Mouse (Mus musculus): Measurements from ENCODE around the gene Hist1h2ae.
"Not testable (repeated sequence)": the region's sequence is repeated elsewhere in the genome, so short reads cannot be mapped to it uniquely, and the experiment has no call there.

Gene Hist1h2ae

GRCm38 (mm10) chr13:23555839-23556416 is 15.1 kb downstream of the Hist1h2ae start:
- POLR2A ChIA-PET: interaction anchor here (0.5 to 11.8 kb wide), 142 partner anchors 8 to 1835 kb away, joined by 3 to 692 read pairs (median 6); partner anchors contain the start of genes Hist1h1a (in 4 of the 4), Hist1h1e (in 4 of the 4), Hist1h2ae (in 4 of the 4) and Hist1h2bg (in 4 of the 4)
- CTCF ChIA-PET: interaction anchor here in 1 of 4 experiments (1.0 to 2.6 kb wide), 2 partner anchors 42 to 131 kb away, joined by 5 to 10 read pairs; partner anchors contain the start of gene Abt1

DNA sequence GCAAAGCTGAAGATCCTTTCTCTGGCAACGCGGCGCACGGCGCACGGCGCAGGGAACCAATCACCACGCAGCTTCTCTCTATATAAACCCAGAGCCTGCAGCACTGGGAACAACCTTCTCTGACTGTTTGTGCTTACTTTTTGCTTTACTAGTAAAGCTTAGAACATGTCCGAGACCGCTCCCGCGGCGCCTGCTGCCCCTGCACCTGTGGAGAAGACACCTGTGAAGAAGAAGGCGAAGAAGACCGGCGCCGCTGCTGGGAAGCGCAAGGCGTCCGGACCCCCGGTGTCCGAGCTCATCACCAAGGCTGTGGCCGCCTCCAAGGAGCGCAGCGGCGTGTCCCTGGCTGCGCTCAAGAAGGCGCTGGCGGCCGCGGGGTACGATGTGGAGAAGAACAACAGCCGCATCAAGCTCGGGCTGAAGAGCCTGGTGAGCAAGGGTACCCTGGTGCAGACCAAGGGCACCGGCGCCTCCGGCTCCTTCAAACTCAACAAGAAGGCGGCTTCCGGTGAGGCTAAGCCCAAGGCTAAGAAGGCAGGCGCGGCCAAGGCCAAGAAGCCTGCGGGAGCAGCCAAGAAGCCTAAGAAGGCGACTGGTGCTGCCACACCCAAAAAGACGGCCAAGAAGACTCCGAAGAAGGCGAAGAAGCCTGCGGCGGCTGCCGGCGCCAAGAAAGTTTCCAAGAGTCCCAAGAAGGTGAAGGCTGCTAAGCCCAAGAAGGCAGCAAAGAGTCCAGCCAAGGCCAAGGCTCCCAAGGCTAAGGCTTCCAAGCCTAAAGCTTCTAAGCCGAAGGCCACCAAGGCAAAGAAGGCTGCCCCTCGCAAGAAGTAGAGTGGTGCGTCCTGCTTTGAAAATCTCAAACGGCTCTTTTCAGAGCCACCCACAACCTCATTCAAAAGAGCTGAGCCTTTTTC is 15.8 kb downstream of the Hist1h2ae start:
- POLR2A ChIA-PET: interaction anchor here (0.6 to 11.8 kb wide), 179 partner anchors 9 to 1835 kb away, joined by 3 to 692 read pairs (median 5); partner anchors contain the start of genes Hist1h1a (in 4 of the 4), Hist1h1e (in 4 of the 4), Hist1h2ae (in 4 of the 4) and Hist1h2af (in 4 of the 4)

GRCm38 (mm10) chr13:23554393-23554792 is 16.6 kb downstream of the Hist1h2ae start:
- POLR2A ChIA-PET: interaction anchor here (0.6 to 11.8 kb wide), 117 partner anchors 8 to 1834 kb away, joined by 3 to 692 read pairs (median 10); partner anchors contain the start of genes Hist1h2ae (in 4 of the 4), Hist1h2af (in 4 of the 4), Hist1h2bg (in 4 of the 4) and Hist1h2bh (in 4 of the 4)

More for the DNA sequence above, 15.8 kb downstream of the Hist1h2ae start:
- CTCF ChIA-PET: interaction anchor here in 1 of 4 experiments (0.7 to 2.6 kb wide), 3 partner anchors 43 to 154 kb away, joined by 3 to 10 read pairs (median 5); partner anchors contain the start of gene Abt1

GRCm38 (mm10) chr13:23552962-23553361 is 18.1 kb downstream of the Hist1h2ae start, which contains the start of gene Hist1h1d:
Hist1h1d (plus strand) TSS chr13:23553262.
- ChIA-PET POLR2A (interaction anchor here in 3 of 4 experiments (1.0 to 11.8 kb wide), 21 partner anchors 11 to 1518 kb away, joined by 3 to 692 read pairs (median 88); partner anchors contain the start of genes Hist1h2ae (in 3 of the 3), Hist1h2bf (in 3 of the 3), Hist1h2bg (in 3 of the 3) and Hist1h2ad (in 2 of the 3)), CTCF (no interaction called here)

More at GRCm38 (mm10) chr13:23554393-23554792, 16.6 kb downstream of the Hist1h2ae start:
- CTCF ChIA-PET: interaction anchor here in 1 of 4 experiments (0.7 to 2.6 kb wide), 2 partner anchors 130 to 153 kb away, joined by 3 to 10 read pairs; partner anchors contain the start of gene Abt1

DNA sequence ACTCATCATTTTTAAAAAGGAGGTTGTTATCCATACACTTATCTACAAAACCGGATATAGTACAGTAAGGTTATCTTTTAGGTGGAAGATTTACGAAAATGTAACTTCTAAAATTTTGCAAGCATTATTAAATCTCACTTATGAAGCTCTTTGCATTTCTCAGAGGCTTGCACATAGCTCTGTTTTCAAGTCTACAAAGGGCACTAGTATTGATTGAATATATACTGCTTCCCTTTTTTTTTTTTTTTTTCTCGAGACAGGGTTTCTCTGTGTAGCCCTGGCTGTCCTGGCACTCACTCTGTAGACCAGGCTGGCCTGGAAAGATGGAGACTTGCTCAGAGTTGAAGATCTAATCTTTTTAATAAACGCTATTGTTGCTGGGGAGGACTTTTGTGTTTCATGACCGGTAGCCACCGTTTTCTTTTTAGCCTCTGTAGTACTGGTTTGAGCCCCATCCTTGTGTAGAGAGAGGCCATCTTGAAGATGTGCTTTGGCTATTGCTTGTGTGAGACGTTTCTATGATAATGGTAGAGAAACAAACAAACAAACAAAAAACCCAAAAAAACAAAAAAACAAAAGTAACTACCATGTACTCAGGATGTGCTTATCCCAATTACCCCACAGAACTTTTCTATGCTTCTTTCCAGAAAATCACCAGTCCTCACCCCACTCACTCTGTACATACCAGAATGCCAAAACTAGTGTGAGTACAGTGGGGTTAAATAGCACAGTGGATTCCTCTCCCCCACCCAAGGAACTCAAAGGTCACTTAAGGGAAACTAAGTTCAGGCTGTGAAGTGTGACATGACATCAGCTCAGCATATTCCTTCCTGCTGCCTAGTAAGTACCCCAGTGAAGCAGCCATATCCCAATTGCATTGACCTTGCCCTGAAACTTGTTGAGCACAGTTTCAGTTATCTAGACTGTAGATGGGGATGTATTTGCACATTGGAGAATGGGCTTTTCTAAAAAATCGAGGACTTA is 18.8 kb downstream of the Hist1h2ae start:
- ChIA-PET CTCF (interaction anchor here in 1 of 4 experiments (1.2 kb wide), 1 partner anchor 145 kb away, joined by 3 read pairs; no protein-coding TSS in a partner anchor), POLR2A (interaction anchor here (0.5 to 11.8 kb wide), 61 partner anchors 9 to 1515 kb away, joined by 3 to 692 read pairs (median 9); partner anchors contain the start of genes Hist1h2af (in 4 of the 4), Hist1h2bf (in 4 of the 4), Hist1h2ac (in 3 of the 4) and Hist1h2ad (in 3 of the 4))

DNA sequence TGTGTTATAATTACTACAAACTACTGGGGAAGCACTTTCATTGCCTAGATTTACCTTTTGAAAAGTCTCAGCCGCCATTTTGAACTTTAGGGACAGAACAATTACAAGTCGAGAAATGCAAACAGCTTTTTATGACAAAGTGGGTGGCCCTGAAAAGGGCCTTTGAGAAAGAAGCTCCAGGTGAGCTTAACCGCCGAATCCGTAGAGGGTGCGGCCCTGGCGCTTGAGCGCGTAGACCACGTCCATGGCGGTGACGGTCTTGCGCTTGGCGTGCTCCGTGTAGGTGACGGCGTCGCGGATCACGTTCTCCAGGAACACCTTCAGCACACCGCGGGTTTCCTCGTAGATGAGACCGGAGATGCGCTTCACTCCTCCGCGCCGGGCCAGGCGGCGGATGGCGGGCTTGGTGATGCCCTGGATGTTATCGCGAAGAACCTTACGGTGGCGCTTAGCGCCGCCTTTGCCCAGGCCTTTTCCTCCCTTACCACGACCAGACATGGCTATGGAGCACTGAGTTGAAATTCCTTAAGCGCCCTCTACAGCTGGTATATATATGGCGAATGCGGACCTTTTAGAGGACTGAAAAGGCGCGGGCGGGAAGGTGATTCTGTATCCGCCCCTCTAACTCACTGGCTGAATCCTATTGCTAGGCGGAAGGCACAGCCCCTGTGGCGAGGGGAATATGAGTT is 19.7 kb downstream of the Hist1h2ae start, which contains the start of gene Hist1h4f:
Gene Hist1h4f, minus strand, starts transcription at position 503 of the 689 bp plus-strand sequence.
- CTCF ChIA-PET: interaction anchor here in 1 of 4 experiments (1.2 kb wide), 1 partner anchor 146 kb away, joined by 3 read pairs; no protein-coding TSS in a partner anchor
- POLR2A ChIA-PET: interaction anchor here (0.5 to 11.8 kb wide), 86 partner anchors 9 to 1769 kb away, joined by 3 to 692 read pairs (median 6); partner anchors contain the start of genes Hist1h2af (in 4 of the 4), Hist1h3g (in 4 of the 4), Hist1h2ac (in 3 of the 4) and Hist1h2ad (in 3 of the 4)

DNA sequence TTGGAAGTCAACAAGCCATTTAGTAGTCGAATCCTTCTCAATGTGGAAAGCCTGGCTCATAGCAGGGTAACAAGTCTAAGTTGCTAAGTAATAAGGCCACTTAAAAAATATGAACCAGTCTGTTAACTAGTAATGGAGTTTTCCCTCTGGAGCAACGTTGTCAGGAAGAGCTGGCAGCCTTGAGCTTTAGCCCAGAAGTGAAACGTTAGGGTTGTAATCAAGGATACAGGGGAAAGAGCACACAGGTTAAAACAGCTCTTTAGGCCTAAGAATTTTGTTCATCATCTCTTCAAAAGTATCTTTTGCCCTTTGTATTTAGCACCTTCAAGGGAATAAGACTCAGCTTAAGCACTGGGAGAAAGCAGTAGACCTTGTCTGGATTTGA is 20.3 kb downstream of the Hist1h2ae start:
- POLR2A ChIA-PET: interaction anchor here (0.6 to 11.8 kb wide), 77 partner anchors 8 to 1508 kb away, joined by 3 to 692 read pairs (median 6); partner anchors contain the start of genes Hist1h2af (in 4 of the 4), Hist1h2ac (in 3 of the 4), Hist1h2ae (in 3 of the 4) and Hist1h2bc (in 3 of the 4)
- CTCF ChIA-PET: interaction anchor here in 2 of 4 experiments (0.6 to 1.2 kb wide), 2 partner anchors 53 to 146 kb away, joined by 3 read pairs; no protein-coding TSS in a partner anchor

DNA sequence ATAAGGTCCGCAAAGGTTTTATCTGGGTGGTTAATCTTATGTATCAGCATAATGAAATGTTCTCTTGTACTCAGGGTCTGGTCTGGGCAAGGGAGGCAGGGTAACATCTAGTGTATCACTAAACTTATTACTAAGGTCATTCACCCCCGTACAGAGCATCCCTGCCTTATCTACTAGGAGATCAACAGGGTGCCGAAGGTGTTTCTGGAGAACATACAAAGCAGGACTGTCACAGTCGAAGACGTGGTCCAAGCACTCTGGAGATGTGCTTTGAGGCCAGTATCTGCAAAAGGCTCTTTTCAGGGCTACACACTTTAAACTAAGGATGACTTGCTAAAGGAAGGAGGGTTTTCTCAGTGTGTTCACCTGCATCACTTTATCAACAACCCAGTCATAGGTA is 24.3 kb downstream of the Hist1h2ae start:
- CTCF ChIA-PET: interaction anchor here in 1 of 4 experiments (1.0 kb wide), 1 partner anchor 199 kb away, joined by 3 read pairs; no protein-coding TSS in a partner anchor
- POLR2A ChIA-PET: interaction anchor here in 3 of 4 experiments (0.5 to 24.7 kb wide), 24 partner anchors 7 to 193 kb away, joined by 3 to 692 read pairs (median 5); partner anchors contain the start of genes Hist1h2af (in 3 of the 3), Hist1h1d (in 2 of the 3), Hist1h4f (in 2 of the 3) and Hist1h4h (in 2 of the 3)

GRCm38 (mm10) chr13:23544787-23545120 is 26.3 kb downstream of the Hist1h2ae start:
- CTCF ChIA-PET: not testable (repeated sequence)
- POLR2A ChIA-PET: interaction anchor here in 3 of 4 experiments (0.8 to 24.7 kb wide), 15 partner anchors 8 to 143 kb away, joined by 3 to 692 read pairs (median 10); partner anchors contain the start of genes Hist1h1d (in 2 of the 3), Hist1h2ae (in 2 of the 3), Hist1h2af (in 2 of the 3) and Hist1h2bg (in 2 of the 3)

GRCm38 (mm10) chr13:23543965-23544786 is 26.8 kb downstream of the Hist1h2ae start, which contains the start of gene Hist1h3f:
Hist1h3f (plus strand) TSS chr13:23544052.
- CTCF ChIA-PET: no interaction called here
- POLR2A ChIA-PET: interaction anchor here (0.7 to 24.7 kb wide), 29 partner anchors 9 to 1501 kb away, joined by 3 to 692 read pairs (median 10); partner anchors contain the start of genes Hist1h2ae (in 3 of the 4), Hist1h2bg (in 3 of the 4), Hist1h4h (in 3 of the 4) and Hist1h1d (in 2 of the 4)

GRCm38 (mm10) chr13:23542999-23543607 is 27.9 kb downstream of the Hist1h2ae start, which contains the start of gene Hist1h2bh:
Hist1h2bh (minus strand) TSS chr13:23543392.
- ChIA-PET CTCF (interaction anchor here in 2 of 4 experiments (0.8 to 1.1 kb wide), 2 partner anchors 10 to 78 kb away, joined by 3 read pairs; partner anchors contain the start of genes Btn1a1 (in 1 of the 2) and Hist1h2af (in 1 of the 2)), POLR2A (interaction anchor here (0.6 to 24.7 kb wide), 51 partner anchors 8 to 1500 kb away, joined by 3 to 692 read pairs (median 5); partner anchors contain the start of genes Hist1h2ac (in 3 of the 4), Hist1h2ae (in 3 of the 4), Hist1h2af (in 3 of the 4) and Hist1h2bg (in 3 of the 4))

- ChIA-PET CTCF (interaction anchor here in 2 of 4 experiments (0.8 to 1.1 kb wide), 2 partner anchors 9 to 77 kb away, joined by 3 read pairs; partner anchors contain the start of genes Btn1a1 (in 1 of the 2) and Hist1h2af (in 1 of the 2)), POLR2A (interaction anchor here (0.6 to 24.7 kb wide), 60 partner anchors 8 to 221 kb away, joined by 3 to 692 read pairs (median 5); partner anchors contain the start of genes Hist1h2ac (in 3 of the 4), Hist1h2af (in 3 of the 4), Hist1h4f (in 3 of the 4) and Hist1h4h (in 3 of the 4))
Measured at GRCm38 (mm10) chr13:23542225-23542980, 28.6 kb downstream of the Hist1h2ae start.

DNA sequence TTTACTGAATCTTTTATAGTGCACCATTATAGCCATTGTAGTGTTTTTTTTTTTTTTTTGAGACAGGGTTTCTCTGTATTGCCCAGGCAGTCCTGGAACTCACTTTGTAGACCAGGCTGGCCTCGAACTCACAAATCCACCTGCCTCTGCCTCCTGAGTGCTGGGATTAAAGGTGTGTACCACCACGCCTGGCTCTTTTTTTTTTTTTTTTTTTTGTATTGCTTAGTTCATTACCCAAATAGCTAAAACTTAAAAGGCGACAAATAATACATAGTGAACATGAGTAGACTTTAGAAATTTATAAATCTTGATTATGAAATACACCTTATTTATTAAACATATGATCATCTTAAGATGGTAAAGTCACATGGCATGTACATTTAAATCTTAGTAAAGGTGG is 29.5 kb downstream of the Hist1h2ae start:
- ChIA-PET POLR2A (interaction anchor here (0.5 to 24.7 kb wide), 50 partner anchors 7 to 1712 kb away, joined by 3 to 692 read pairs (median 6); partner anchors contain the start of genes Hist1h2ae (in 3 of the 4), Hist1h2bg (in 3 of the 4), Hist1h4d (in 3 of the 4) and Hist1h4f (in 3 of the 4)), CTCF (interaction anchor here in 1 of 4 experiments (1.8 kb wide), 1 partner anchor 15 kb away, joined by 3 read pairs; no protein-coding TSS in a partner anchor)

Measured in embryonic stem cell, embryonic (primary cell).